Mouse (Mus musculus): ENCODE measurements around the gene Gad2.

DNA sequence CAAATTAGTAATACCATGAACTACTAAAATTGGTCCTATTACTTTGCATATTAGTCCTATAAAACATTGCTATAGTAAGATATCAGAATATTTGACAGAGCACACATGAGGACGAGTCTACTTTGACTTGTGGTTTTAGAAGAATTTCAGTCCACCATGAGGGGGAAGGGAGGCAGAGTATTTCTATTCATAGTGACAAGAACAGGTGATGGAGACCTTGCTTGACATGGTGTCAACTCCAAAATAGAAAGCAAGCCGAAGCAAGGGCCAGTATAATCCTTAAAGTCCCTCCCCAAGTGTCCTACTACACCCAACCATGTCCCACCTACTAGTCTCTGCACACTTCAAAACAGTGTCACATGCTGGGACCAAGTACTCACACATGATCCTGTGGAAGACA, 114.1 kb downstream of the Gad2 start:
- no peak for TF ChIP-seq CTCF (IDR thresholded peaks at IDR 0.05 in 2 of 3, conservative IDR thresholded peaks at IDR 0.05 in 1 of 3; ENCODE audit: control insufficient read depth in 1 of 3, insufficient read depth in 1 of 3, low read depth in 2 of 3, low read length in 3 of 3, poor library complexity in 1 of 3, severe bottlenecking in 1 of 3)
- no peak for TF ChIP-seq MEF2A (IDR thresholded peaks at IDR 0.05; ENCODE audit: extremely low read depth, insufficient replicate concordance, low read depth, low read length, poor library complexity, severe bottlenecking)
- no peak for TF ChIP-seq POLR2A (IDR thresholded peaks at IDR 0.05; ENCODE audit: control insufficient read depth in 1 of 2, insufficient read depth in 1 of 2, low read depth in 1 of 2, low read length in 2 of 2, poor library complexity in 1 of 2)
- no peak for TF ChIP-seq TCF12 (IDR thresholded peaks at IDR 0.05; ENCODE audit: low read depth, low read length)
- no peak for TF ChIP-seq ZMIZ1 (IDR thresholded peaks at IDR 0.05; ENCODE audit: low read depth, low read length)
- TF ChIP-seq USF1 (IDR thresholded peaks at IDR 0.05; ENCODE audit: low read depth, low read length), result no peak
